Mouse (Mus musculus) spleen, adult 2 months (tissue): ENCODE measurements around the gene Clba1. TPM values are rescaled to one million over a fixed set of nuclear protein-coding genes. Genes with fewer than 3 reads are reported as not detected.

Experiments
- DNase-seq, 2 experiments: peaks; one replicate each; pipeline versions ENCODE4 v3.0.0 to v3.0.0-alpha.2; 2012 to 2021; ENCODE audit warnings: low spot score in 2 of 2, low read depth in 1 of 2
- H3K27ac ChIP-seq: fragments of 200-500 bp; 2 replicates; pipeline ENCODE4 v1.5.1; 2012; ENCODE audit warnings: low read length, inconsistent platforms; ENCODE audit not compliant: insufficient read depth
- H3K27me3 ChIP-seq: fragments of 200-500 bp; 2 replicates; pipeline ENCODE4 v1.6.1; 2012; ENCODE audit warnings: mild to moderate bottlenecking, moderate library complexity, low read length, inconsistent platforms; ENCODE audit not compliant: control insufficient read depth, insufficient read depth
- H3K36me3 ChIP-seq: fragments of 200-500 bp; 2 replicates; pipeline ENCODE4 v1.6.1; 2012; ENCODE audit warnings: mild to moderate bottlenecking, low read length, inconsistent platforms; ENCODE audit not compliant: control insufficient read depth, insufficient read depth
- H3K4me1 ChIP-seq: fragments of 200-500 bp; 2 replicates; pipeline ENCODE4 v1.6.1; 2011; ENCODE audit warnings: inconsistent platforms; ENCODE audit not compliant: control insufficient read depth, insufficient read depth, insufficient read length
- H3K4me3 ChIP-seq: fragments of 200-500 bp; 2 replicates; pipeline ENCODE4 v1.5.1; 2011; ENCODE audit warnings: mild to moderate bottlenecking, inconsistent platforms; ENCODE audit not compliant: insufficient read depth, insufficient read length; ENCODE audit errors: extremely low read depth
- CTCF ChIP-seq: fragments of 200-500 bp; IDR thresholded peaks from 2 replicates; pipeline ENCODE4 v1.5.1; 2011; ENCODE audit warnings: mild to moderate bottlenecking, inconsistent platforms; ENCODE audit not compliant: insufficient read depth, insufficient read length, insufficient replicate concordance; ENCODE audit errors: extremely low read depth
- POLR2A ChIP-seq: fragments of 200-500 bp; IDR thresholded peaks from 2 replicates; pipeline ENCODE4 v1.6.1; 2011; ENCODE audit warnings: low read depth, low read length, inconsistent platforms
- WGBS: fragments of 180-500 bp; shearing (Covaris S2); methylation state at CpG from one replicate; pipeline ENCODE4 v1.1.7; 2018; 5-methylcytosine and 5-hydroxymethylcytosine counted together
- polyA plus RNA-seq: library from polyadenylated mRNA; depleted of rRNA; stranded (reverse); fragments of >200 nt; gene quantifications from 2 replicates; pipeline ENCODE4 v1.2.3, GENCODE M21; 2012

Gene Clba1
- polyA plus RNA-seq, 1 experiment, result 0.83 TPM

GRCm38 (mm10) chr12:112847880-112848279 lies 39.1 kb downstream of the Clba1 start:
- DNase-seq, result no peak
- no peak for TF ChIP-seq CTCF
- no peak for TF ChIP-seq POLR2A
- peaks cover 19% of the 10 kb centered on the region for H3K36me3 ChIP-seq
- H3K27me3 ChIP-seq, result no peaks in the 10 kb centered on the region
- H3K4me3 ChIP-seq, result no peak overlapping the region
- no peak overlapping the region for H3K27ac ChIP-seq
- H3K4me1 ChIP-seq, result peaks cover 8% of the 10 kb centered on the region; the same call in 1 of the 2 replicates
- WGBS, result 97% methylated on average over 2 of the region's 2 CpGs

- H3K4me1 ChIP-seq, result peaks cover 10% of the 10 kb centered on the region; the same call in 1 of the 2 replicates
- H3K27ac ChIP-seq, result peak overlapping the region; percentile 19
- H3K27me3 ChIP-seq, result no peaks in the 10 kb centered on the region
- DNase-seq, result no peak
- TF ChIP-seq CTCF (0 out of 2 replicates have a peak, but pooled peaks have one; percentile 2), POLR2A (no peak)
- peaks cover 19% of the 10 kb centered on the region for H3K36me3 ChIP-seq
- 52% methylated on average over 11 of the region's 11 CpGs for WGBS
- no peak overlapping the region for H3K4me3 ChIP-seq
These were observed 40.7 kb downstream of the Clba1 start for GRCm38 (mm10) chr12:112849235-112850022.

- Histone ChIP-seq H3K4me1 (peaks cover 18% of the 10 kb centered on the region; the same call in 1 of the 2 replicates), H3K27ac (0 out of 2 replicates have a peak overlapping the region, but pooled peaks have one; percentile 10), H3K4me3 (no peak overlapping the region), H3K27me3 (no peaks in the 10 kb centered on the region), H3K36me3 (peaks cover 20% of the 10 kb centered on the region)
- no peak for DNase-seq
- WGBS, result 72% methylated on average over 9 of the region's 9 CpGs
- TF ChIP-seq CTCF (no peak), POLR2A (no peak)
These were observed 41.6 kb downstream of the Clba1 start for GRCm38 (mm10) chr12:112850344-112850743.

GRCm38 (mm10) chr12:112851116-112851515 lies 42.4 kb downstream of the Clba1 start:
- Histone ChIP-seq H3K27me3 (no peaks in the 10 kb centered on the region), H3K36me3 (peaks cover 24% of the 10 kb centered on the region), H3K27ac (no peak overlapping the region), H3K4me1 (peaks cover 22% of the 10 kb centered on the region; the same call in 1 of the 2 replicates), H3K4me3 (no peak overlapping the region)
- DNase-seq, result no peak
- TF ChIP-seq CTCF, result no peak
- no peak for TF ChIP-seq POLR2A
- WGBS, result 86% methylated on average over 8 of the region's 8 CpGs

- Histone ChIP-seq H3K36me3 (peaks cover 24% of the 10 kb centered on the region), H3K4me1 (peaks cover 42% of the 10 kb centered on the region; the same call in 1 of the 2 replicates), H3K27ac (no peak overlapping the region), H3K27me3 (no peaks in the 10 kb centered on the region), H3K4me3 (no peak overlapping the region)
- DNase-seq, result no peak
- 60% methylated on average over 11 of the region's 11 CpGs for WGBS
- TF ChIP-seq CTCF (no peak), POLR2A (no peak)
These were observed 44.5 kb downstream of the Clba1 start for GRCm38 (mm10) chr12:112853050-112853729.

GRCm38 (mm10) chr12:112854610-112855333 lies 46.0 kb downstream of the Clba1 start:
- TF ChIP-seq POLR2A (no peak), CTCF (no peak)
- Histone ChIP-seq H3K27me3 (no peaks in the 10 kb centered on the region), H3K4me1 (peaks cover 53% of the 10 kb centered on the region; the same call in 1 of the 2 replicates), H3K27ac (peak overlapping the region; percentile 84), H3K4me3 (no peak overlapping the region), H3K36me3 (peaks cover 24% of the 10 kb centered on the region)
- WGBS, result 42% methylated on average over 7 of the region's 7 CpGs
- peak; percentile 67 to 73 for DNase-seq

GRCm38 (mm10) chr12:112856338-112856737 lies 47.6 kb downstream of the Clba1 start:
- Histone ChIP-seq H3K27me3 (no peaks in the 10 kb centered on the region), H3K36me3 (peaks cover 20% of the 10 kb centered on the region), H3K4me1 (peaks cover 48% of the 10 kb centered on the region; the same call in 1 of the 2 replicates), H3K27ac (peak overlapping the region; percentile 93), H3K4me3 (no peak overlapping the region)
- DNase-seq, result no peak
- WGBS, result 77% methylated on average over 3 of the region's 3 CpGs
- TF ChIP-seq CTCF, result peak; percentile 29; the same call in 1 of the 2 replicates
- no peak for TF ChIP-seq POLR2A
